Mouse (Mus musculus) left cerebral cortex, adult 18-20 months (tissue): ENCODE measurements at regions not wholly inside any gene's neighbourhood (a gene's known extent, or its start where the extent isn't known, plus 50 kb on each side); places are given as distances from the start of the nearest gene placed in this dataset.

Experiments used
- DNase-seq, 2 experiments: peaks; one replicate each; pipeline ENCODE4 v3.0.0; 2021 to 2022; ENCODE audit warnings: low spot score in 2 of 2, mixed read lengths in 1 of 2

GRCm38 (mm10) chr15:42768396-42768795 is 2634.2 kb downstream of the 9330182O14Rik start:
- DNase-seq = no peak

- no peak for DNase-seq
Observed at GRCm38 (mm10) chr15:42779903-42780302, 2645.7 kb downstream of the 9330182O14Rik start.

GRCm38 (mm10) chr15:42801217-42801616 is 2667.1 kb downstream of the 9330182O14Rik start:
- DNase-seq = no peak

GRCm38 (mm10) chr15:42810871-42811490 is 2676.8 kb downstream of the 9330182O14Rik start:
- no peak for DNase-seq

- peak; percentile 3 to 8 for DNase-seq
Observed at GRCm38 (mm10) chr15:42815026-42815724, 2681.0 kb downstream of the 9330182O14Rik start.

DNA sequence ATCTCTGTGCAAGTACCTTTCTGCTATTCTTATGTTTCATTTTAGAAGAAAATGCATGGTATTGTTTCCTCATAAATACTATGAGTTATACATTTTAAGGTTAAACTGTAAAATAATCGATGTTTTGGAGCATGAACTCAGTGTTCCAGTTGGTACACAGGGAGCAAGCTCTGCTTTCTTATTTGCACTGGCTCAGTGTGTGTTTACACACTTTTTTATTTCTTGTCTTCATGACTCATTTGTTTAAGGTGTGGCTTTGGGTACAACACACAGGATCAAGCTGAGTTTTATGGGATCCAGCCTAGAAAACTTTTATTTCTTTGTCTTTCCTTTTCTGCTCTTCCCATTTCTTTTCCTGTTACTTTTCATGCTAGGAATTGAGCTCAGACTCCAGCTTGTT is 2704.7 kb downstream of the 9330182O14Rik start:
- no peak for DNase-seq

- DNase-seq = no peak
Observed at GRCm38 (mm10) chr15:42850003-42850402, 2715.8 kb downstream of the 9330182O14Rik start.

GRCm38 (mm10) chr15:42872491-42872890 is 2738.3 kb downstream of the 9330182O14Rik start:
- no peak for DNase-seq

DNA sequence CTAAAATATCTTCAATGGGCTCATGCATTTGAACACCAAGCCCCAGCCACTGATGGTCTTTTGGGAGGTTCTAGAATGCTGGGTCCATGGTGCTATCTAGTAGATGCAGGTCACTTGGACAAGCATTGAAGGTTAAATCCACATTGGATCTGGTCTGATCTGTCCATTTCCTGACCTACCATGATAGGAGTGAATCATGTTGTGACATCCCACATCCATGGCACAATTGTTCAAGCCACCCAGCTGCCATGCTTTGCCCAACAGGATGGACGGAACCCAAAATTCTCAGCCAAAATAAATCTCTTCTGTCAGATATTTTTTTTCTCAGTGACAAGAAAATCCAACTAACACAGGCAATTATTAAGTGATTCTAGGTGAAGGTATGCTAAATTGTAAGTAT is 2760.4 kb downstream of the 9330182O14Rik start:
- no peak for DNase-seq

- peak in 1 of 2 experiments; percentile 9 for DNase-seq
Observed at GRCm38 (mm10) chr15:42900056-42900455, 2765.9 kb downstream of the 9330182O14Rik start.

DNA sequence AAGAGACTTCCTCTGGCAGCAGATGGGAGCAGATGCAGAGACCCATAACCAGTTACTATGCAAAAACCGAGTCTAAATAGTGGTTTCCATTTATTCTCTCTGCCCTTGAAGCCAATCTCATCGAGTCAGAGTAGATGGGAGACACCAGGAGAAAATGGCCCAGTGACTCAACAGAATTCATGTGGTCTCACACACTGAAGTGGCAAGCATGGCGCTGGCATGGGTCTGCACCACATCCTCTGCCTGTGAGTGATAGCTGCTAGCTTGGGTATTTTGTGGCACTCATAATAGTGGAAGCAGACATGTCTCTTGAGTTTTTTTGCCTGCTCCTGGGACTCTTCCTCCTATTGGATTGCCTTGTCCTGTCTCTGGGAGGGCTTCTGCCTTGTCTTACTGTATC is 2767.6 kb downstream of the 9330182O14Rik start:
- no peak for DNase-seq

GRCm38 (mm10) chr15:42911357-42911756 is 2777.2 kb downstream of the 9330182O14Rik start:
- no peak for DNase-seq

DNA sequence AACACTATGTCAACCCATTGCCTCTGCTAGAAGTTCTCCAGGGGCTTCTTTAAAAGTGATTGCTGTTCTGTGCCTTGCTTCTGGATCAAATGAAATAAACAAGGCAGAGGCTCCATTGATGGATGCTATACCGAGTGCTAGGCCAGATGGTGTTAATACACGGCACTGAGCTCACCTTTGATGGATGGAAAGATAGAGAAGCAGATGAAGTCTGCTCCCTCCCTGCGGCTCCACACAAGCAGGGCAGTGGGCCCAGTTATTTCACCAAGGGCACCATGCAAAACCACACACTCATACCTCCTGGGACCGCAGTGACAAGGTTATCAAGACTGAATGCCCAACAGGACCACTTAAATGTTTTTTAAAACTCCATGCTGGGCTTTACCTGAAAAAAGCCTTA is 2778.7 kb downstream of the 9330182O14Rik start:
- no peak for DNase-seq

GRCm38 (mm10) chr15:42913285-42913684 is 2779.1 kb downstream of the 9330182O14Rik start:
- no peak for DNase-seq

- DNase-seq = peak; percentile 75 to 84
Observed at GRCm38 (mm10) chr15:42914099-42914498, 2779.9 kb downstream of the 9330182O14Rik start.

GRCm38 (mm10) chr15:42915195-42915594 is 2781.0 kb downstream of the 9330182O14Rik start:
- DNase-seq = no peak

GRCm38 (mm10) chr15:42921618-42922017 is 2787.5 kb downstream of the 9330182O14Rik start:
- no peak for DNase-seq

DNA sequence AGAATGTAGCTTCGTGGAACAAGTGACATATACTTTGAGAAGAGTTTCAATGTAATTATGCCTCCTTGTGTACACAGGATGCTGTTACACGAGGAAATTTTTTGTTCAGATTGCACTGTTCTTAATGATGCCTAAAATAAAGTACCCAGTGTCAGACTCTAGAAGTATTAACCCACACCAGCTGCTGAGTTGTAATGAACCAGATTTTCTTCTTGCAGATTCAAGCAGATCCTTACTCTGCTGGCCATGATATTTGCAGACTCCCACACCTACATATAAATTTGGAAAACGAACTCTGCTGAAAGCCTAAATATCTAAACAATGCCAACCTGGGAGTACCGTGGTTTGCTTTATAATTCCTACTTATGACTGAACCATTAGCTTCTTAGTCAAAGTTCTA is 2794.2 kb downstream of the 9330182O14Rik start:
- DNase-seq = no peak

GRCm38 (mm10) chr15:42944610-42945009 is 2810.4 kb downstream of the 9330182O14Rik start:
- DNase-seq = no peak

- no peak for DNase-seq
Observed at GRCm38 (mm10) chr15:42955167-42955566, 2821.0 kb downstream of the 9330182O14Rik start.

DNA sequence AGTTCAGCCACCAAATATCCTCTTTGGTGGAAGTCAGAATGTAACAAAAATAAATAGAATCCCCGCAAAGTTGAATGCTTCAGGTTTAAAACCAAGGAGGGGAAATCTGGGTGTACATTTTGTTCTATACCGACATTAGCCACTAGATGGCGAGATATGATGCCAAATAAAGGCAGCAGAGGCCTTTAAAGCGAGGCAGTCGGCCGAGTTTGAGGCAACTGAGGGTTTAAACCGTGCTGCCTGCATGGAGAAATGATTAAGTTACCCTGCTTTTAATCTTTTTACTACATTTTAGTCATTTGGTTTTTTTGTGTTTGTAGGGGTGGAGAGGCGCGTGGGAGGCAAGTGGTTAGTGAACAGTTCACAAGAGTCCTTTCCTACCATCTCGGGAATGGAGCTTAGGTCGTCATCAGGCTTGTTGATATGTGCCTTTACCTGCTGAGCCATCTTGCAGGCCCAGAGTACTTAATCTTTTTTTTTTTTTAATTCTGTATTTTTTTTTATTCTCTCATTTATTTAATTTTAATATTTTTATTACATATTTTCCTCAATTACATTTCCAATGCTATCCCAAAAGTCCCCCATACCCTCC is 2828.7 kb downstream of the 9330182O14Rik start:
- peak; percentile 55 to 73 for DNase-seq

DNA sequence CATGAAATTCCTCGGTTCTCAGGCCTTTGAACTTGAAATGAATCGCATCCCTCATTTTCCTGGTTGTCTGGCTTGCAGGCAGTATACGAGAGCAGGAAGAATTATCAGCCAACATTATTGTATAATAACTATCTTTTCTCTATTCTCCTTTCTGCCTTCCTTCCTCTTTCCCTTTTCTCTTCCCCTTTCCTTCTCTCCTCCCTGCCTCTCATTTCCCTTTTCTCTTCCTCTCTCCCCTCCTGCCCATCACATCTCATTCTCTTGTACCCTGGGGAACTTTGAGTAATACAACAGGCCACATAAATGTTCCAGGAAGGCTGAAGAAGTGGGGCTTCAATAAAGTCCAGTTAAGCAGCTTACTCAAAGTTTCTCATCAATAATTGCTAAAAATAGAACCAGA is 2831.1 kb downstream of the 9330182O14Rik start:
- DNase-seq = no peak
